Mouse (Mus musculus) midbrain, embryonic 13.5 days (tissue): ENCODE data around the gene Cadm1. TPM values are rescaled to one million over a fixed set of nuclear protein-coding genes. Genes with fewer than 3 reads are reported as not detected.

ENCODE experiments used
- ATAC-seq: fragments of 200-750 bp; cut with Nextera tagmentation; 2 replicates; pipeline ENCODE4 v1.8.0; 2017; ENCODE audit warnings: mild to moderate bottlenecking, moderate TSS enrichment, moderate library complexity
- H3K27ac ChIP-seq: fragments of 300-500 bp; sonication (generic); 2 replicates; pipeline ENCODE4 v1.5.1; 2015; ENCODE audit warnings: inconsistent platforms, mild to moderate bottlenecking, moderate library complexity
- H3K27me3 ChIP-seq: fragments of 300-500 bp; sonication (generic); 2 replicates; pipeline ENCODE4 v1.6.1; 2015; ENCODE audit warnings: mild to moderate bottlenecking, inconsistent platforms
- H3K36me3 ChIP-seq: fragments of 300-500 bp; sonication (generic); 2 replicates; pipeline ENCODE4 v1.6.1; 2015; ENCODE audit warnings: mild to moderate bottlenecking, inconsistent platforms
- H3K4me1 ChIP-seq: fragments of 300-500 bp; sonication (generic); replicated peaks from 2 replicates; pipeline ENCODE4 v1.6.1; 2015; ENCODE audit warnings: inconsistent platforms
- H3K4me2 ChIP-seq: fragments of 300-500 bp; sonication (generic); replicated peaks from 2 replicates; pipeline ENCODE4 v1.6.1; 2015; ENCODE audit warnings: moderate library complexity, mild to moderate bottlenecking, inconsistent platforms
- H3K4me3 ChIP-seq: fragments of 300-500 bp; sonication (generic); replicated peaks from 2 replicates; pipeline ENCODE4 v1.5.1; 2015; ENCODE audit warnings: mild to moderate bottlenecking, inconsistent platforms
- H3K9ac ChIP-seq: fragments of 300-500 bp; sonication (generic); replicated peaks from 2 replicates; pipeline ENCODE4 v1.6.1; 2015; ENCODE audit warnings: mild to moderate bottlenecking, inconsistent platforms
- H3K9me3 ChIP-seq: fragments of 300-500 bp; sonication (generic); 2 replicates; pipeline ENCODE4 v1.6.1; 2016; ENCODE audit warnings: mild to moderate bottlenecking, inconsistent platforms
- WGBS: fragments of 180-500 bp; shearing (Covaris S2); methylation state at CpG from one replicate; pipeline ENCODE4 v1.1.7; 2015; 5-methylcytosine and 5-hydroxymethylcytosine counted together
- polyA plus RNA-seq: library from polyadenylated mRNA; unstranded; fragments of >200 nt; fragmentation: Nextera tagmentation; extraction: Ambion mirVana; gene quantifications from 2 replicates; pipeline ENCODE4 v1.2.1, GENCODE M21; 2015

The Cadm1 gene
- polyA plus RNA-seq, 1 experiment from 2014 or later: 138 TPM

DNA sequence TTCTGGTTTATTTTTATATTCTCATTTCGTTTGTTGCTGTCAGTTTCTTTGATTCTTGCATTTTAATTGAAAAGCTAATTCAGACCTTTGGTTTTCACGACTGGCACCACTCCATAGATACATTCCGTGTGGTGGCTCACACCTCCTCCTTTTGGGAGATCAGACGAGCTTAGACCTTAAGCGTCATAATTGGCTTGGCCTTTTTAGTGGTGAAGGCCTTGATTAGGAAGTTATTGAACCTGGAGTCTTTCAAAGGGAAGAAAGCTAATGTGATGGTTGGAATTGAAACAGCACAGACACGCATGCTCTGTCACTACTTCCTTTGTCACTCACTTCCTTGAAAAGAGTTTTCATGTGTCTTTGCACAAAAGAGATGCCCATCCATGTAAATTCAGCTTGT lies 249.3 kb downstream of the Cadm1 start:
- Histone ChIP-seq H3K9me3 (no peaks in the 10 kb centered on the region), H3K27ac (no peak overlapping the region), H3K4me1 (peaks cover 27% of the 10 kb centered on the region), H3K9ac (no peak overlapping the region), H3K4me2 (no peak overlapping the region), H3K4me3 (no peak overlapping the region), H3K36me3 (no peaks in the 10 kb centered on the region), H3K27me3 (no peaks in the 10 kb centered on the region)
- WGBS: 50% methylated on average over 6 of the region's 6 CpGs
- ATAC-seq: no peak

DNA sequence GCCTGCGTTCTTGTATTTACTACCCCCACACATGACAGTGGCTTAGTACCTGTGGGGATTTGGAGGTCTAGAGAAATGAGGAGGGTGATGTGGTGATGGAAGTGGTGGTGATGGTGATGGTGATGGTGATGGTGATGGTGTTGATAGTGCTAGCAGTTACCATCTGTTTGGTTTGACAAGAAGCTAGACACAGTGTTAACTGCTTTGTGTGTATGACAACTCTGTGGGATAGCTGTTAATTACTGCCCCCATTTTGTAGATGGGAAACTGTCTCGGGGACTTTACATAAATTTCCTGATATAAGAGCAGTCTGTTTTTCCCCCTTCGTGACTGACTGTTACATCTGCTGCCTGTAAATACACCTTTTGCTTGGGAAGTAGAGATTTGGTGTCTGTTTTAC lies 256.7 kb downstream of the Cadm1 start:
- no peak overlapping the region for H3K4me3 ChIP-seq
- H3K27me3 ChIP-seq: no peaks in the 10 kb centered on the region
- H3K27ac ChIP-seq: no peak overlapping the region
- no peaks in the 10 kb centered on the region for H3K9me3 ChIP-seq
- no peak overlapping the region for H3K4me2 ChIP-seq
- no peak for ATAC-seq
- no peaks in the 10 kb centered on the region for H3K36me3 ChIP-seq
- WGBS: 84% methylated on average over 3 of the region's 3 CpGs
- H3K4me1 ChIP-seq: peaks cover 10% of the 10 kb centered on the region; the same call in 1 of the 2 replicates
- H3K9ac ChIP-seq: no peak overlapping the region

- Histone ChIP-seq H3K4me3 (no peak overlapping the region), H3K4me1 (peaks cover 7% of the 10 kb centered on the region), H3K9ac (no peak overlapping the region), H3K27me3 (no peaks in the 10 kb centered on the region), H3K9me3 (no peaks in the 10 kb centered on the region), H3K4me2 (no peak overlapping the region), H3K36me3 (peaks cover 18% of the 10 kb centered on the region), H3K27ac (no peak overlapping the region)
- ATAC-seq: no peak
- 82% methylated on average over 5 of the region's 5 CpGs for WGBS
Measured at GRCm38 (mm10) chr9:47798478-47798877, 268.5 kb downstream of the Cadm1 start.

- H3K27ac ChIP-seq: no peak overlapping the region
- H3K4me3 ChIP-seq: no peak overlapping the region
- no peaks in the 10 kb centered on the region for H3K27me3 ChIP-seq
- WGBS: 83% methylated on average over 4 of the region's 4 CpGs
- H3K9me3 ChIP-seq: no peaks in the 10 kb centered on the region
- no peak overlapping the region for H3K4me2 ChIP-seq
- no peak overlapping the region for H3K9ac ChIP-seq
- ATAC-seq: no peak
- peaks cover 29% of the 10 kb centered on the region for H3K4me1 ChIP-seq
- peaks cover 18% of the 10 kb centered on the region for H3K36me3 ChIP-seq
Measured at GRCm38 (mm10) chr9:47801242-47801641, 271.3 kb downstream of the Cadm1 start.

DNA sequence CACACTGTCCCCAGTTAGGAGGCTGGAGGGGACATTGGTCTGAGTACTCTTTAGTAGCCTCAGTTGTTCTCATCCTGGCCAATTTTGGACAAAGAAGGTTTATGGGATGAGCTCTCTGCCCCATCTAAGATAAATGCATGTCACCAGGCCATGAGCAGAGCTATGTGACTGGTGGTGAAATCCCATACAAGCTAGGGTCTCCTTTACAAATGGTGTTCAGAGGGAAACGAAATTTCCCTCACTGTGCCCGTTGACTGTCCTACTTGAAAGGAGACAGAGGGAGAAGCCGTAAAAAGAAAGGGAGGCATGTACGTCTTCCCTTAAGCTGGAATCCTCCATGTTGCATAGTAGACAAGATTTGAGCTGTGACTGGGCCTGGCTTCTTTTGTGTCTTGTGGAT lies 272.6 kb downstream of the Cadm1 start:
- H3K4me1 ChIP-seq: peaks cover 30% of the 10 kb centered on the region
- no peak overlapping the region for H3K9ac ChIP-seq
- no peak overlapping the region for H3K27ac ChIP-seq
- no peak overlapping the region for H3K4me3 ChIP-seq
- H3K9me3 ChIP-seq: no peaks in the 10 kb centered on the region
- no peaks in the 10 kb centered on the region for H3K27me3 ChIP-seq
- peaks cover 18% of the 10 kb centered on the region for H3K36me3 ChIP-seq
- no peak for ATAC-seq
- 72% methylated on average over 4 of the region's 4 CpGs for WGBS
- no peak overlapping the region for H3K4me2 ChIP-seq

DNA sequence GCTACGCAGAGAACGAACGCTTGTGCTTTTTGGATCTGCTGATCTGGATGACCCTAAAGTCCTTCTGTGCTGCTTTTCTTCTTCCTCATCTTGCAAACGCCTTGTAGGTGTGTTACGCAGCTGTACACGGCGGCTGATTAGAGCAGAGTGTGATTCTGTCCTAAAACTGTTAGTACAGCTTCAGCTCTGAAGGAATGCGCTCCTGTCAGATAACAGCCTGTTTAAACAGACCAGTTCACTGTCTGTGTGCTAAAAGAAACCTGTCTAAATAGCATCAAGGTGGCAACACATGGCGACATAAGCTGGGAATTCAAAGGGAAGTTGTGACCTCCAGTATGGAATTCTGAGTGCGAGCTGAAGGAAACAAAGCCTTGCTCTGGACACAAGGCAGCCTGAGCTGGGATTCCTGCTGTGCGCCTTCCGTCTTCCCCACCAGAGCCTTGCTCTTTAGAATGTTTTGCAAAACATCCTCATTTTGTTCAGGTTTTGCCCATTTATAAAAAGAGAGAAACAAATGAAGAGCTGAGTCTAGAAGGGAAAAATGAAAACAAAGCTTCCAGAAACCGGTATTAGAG lies 273.6 kb downstream of the Cadm1 start:
- Histone ChIP-seq H3K36me3 (peaks cover 18% of the 10 kb centered on the region), H3K9me3 (no peaks in the 10 kb centered on the region), H3K4me3 (no peak overlapping the region), H3K27me3 (no peaks in the 10 kb centered on the region), H3K9ac (0 out of 2 replicates have a peak overlapping the region, but pooled peaks have one; percentile 7), H3K4me2 (no peak overlapping the region), H3K4me1 (peaks cover 30% of the 10 kb centered on the region), H3K27ac (0 out of 2 replicates have a peak overlapping the region, but pooled peaks have one; percentile 17)
- WGBS: 42% methylated on average over 13 of the region's 13 CpGs
- ATAC-seq: no peak

DNA sequence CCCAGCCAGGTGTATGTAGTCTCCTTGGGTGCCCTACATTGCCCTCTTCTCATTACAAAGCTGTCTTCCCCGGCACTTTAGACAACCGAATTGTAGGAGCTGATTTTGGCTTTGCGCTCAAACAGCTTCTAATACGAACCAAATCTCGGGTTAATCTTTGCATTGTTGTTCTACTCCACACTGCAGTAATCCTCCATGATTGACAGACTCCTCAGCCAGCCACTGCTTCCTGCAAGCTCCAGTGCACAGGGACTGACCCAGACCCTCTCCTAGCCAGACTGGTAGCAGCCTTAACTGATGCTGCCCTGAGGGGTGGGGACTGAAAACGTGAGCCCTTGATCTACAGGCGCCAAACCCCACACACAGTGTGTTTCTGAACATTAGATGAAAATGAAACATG lies 275.7 kb downstream of the Cadm1 start:
- no peaks in the 10 kb centered on the region for H3K9me3 ChIP-seq
- WGBS: 15% methylated on average over 7 of the region's 7 CpGs
- no peak overlapping the region for H3K4me2 ChIP-seq
- H3K27ac ChIP-seq: no peak overlapping the region
- H3K36me3 ChIP-seq: peaks cover 9% of the 10 kb centered on the region; the same call in 1 of the 2 replicates
- H3K4me3 ChIP-seq: no peak overlapping the region
- H3K27me3 ChIP-seq: no peaks in the 10 kb centered on the region
- ATAC-seq: peak; percentile 77
- H3K9ac ChIP-seq: no peak overlapping the region
- peaks cover 30% of the 10 kb centered on the region for H3K4me1 ChIP-seq

- Histone ChIP-seq H3K9me3 (no peaks in the 10 kb centered on the region), H3K27ac (no peak overlapping the region; the same call in 1 of the 2 replicates), H3K27me3 (no peaks in the 10 kb centered on the region), H3K4me1 (peaks cover 39% of the 10 kb centered on the region), H3K4me2 (no peak overlapping the region), H3K4me3 (no peak overlapping the region), H3K9ac (no peak overlapping the region), H3K36me3 (0 out of 2 replicates have a peak, but pooled peaks cover 5% of the 10 kb centered on the region)
- no peak for ATAC-seq
- 36% methylated on average over 4 of the region's 4 CpGs for WGBS
Measured at GRCm38 (mm10) chr9:47825668-47826067, 295.7 kb downstream of the Cadm1 start.

DNA sequence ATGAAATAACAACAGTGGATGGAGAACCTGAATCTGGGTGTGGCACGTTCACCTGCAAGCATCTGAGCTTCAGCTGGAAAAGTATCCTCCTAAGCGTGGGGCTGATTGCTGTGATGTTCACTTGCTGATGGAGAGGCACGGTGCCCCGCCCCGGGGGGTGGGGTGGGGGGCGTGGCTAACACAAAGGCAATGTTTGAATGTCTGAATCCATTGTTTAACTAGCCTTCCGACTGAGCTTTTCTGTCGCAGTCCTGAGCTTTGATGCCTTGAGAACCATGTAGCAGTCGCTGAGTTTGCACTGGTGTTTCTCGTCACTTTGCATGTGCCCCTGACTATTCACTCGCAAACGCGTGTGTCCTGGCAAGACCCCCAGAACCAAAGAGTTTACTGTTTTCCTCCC lies 298.8 kb downstream of the Cadm1 start:
- ATAC-seq: peak; percentile 30; the same call in 1 of the 2 replicates
- Histone ChIP-seq H3K4me3 (peak overlapping the region; percentile 24), H3K27ac (0 out of 2 replicates have a peak overlapping the region, but pooled peaks have one; percentile 25), H3K4me1 (peaks cover 39% of the 10 kb centered on the region), H3K9me3 (no peaks in the 10 kb centered on the region), H3K36me3 (0 out of 2 replicates have a peak, but pooled peaks cover 4% of the 10 kb centered on the region), H3K27me3 (peaks cover 6% of the 10 kb centered on the region; the same call in 1 of the 2 replicates), H3K4me2 (peak overlapping the region; percentile 40), H3K9ac (peak overlapping the region; percentile 11)
- 4% methylated on average over 13 of the region's 13 CpGs for WGBS

DNA sequence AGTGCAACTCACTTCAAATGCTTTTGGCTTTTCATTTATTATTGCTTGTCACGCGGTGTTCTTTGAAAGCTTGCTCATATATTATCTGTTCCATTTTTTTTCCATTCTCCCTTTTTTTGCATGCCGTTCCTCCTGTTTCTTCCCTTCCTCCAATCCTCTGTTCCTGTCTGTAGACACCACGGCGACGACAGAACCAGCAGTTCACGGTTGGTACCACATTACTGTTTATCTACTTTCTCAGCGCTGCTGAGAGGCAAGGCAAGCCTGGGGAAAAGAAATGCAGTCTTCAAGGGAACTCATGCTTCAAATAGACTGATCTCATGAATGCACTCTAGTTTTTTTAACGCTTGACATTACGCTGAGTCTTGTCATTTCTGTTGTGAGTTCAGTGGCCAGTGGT lies 299.2 kb downstream of the Cadm1 start:
- peak overlapping the region; percentile 40 for H3K4me2 ChIP-seq
- H3K9ac ChIP-seq: peak overlapping the region; percentile 11
- peak overlapping the region; percentile 24 for H3K4me3 ChIP-seq
- peak overlapping the region; percentile 25; the same call in 1 of the 2 replicates for H3K27ac ChIP-seq
- H3K36me3 ChIP-seq: 0 out of 2 replicates have a peak, but pooled peaks cover 4% of the 10 kb centered on the region
- no peaks in the 10 kb centered on the region for H3K9me3 ChIP-seq
- peaks cover 6% of the 10 kb centered on the region; the same call in 1 of the 2 replicates for H3K27me3 ChIP-seq
- H3K4me1 ChIP-seq: peaks cover 39% of the 10 kb centered on the region
- ATAC-seq: no peak
- 24% methylated on average over 10 of the region's 10 CpGs for WGBS

- ATAC-seq: no peak
- no peak overlapping the region for H3K4me3 ChIP-seq
- H3K4me1 ChIP-seq: peaks cover 39% of the 10 kb centered on the region
- H3K36me3 ChIP-seq: 0 out of 2 replicates have a peak, but pooled peaks cover 1% of the 10 kb centered on the region
- H3K27ac ChIP-seq: no peak overlapping the region
- peaks cover 6% of the 10 kb centered on the region; the same call in 1 of the 2 replicates for H3K27me3 ChIP-seq
- 43% methylated on average over 4 of the region's 4 CpGs for WGBS
- H3K4me2 ChIP-seq: 0 out of 2 replicates have a peak overlapping the region, but pooled peaks have one; percentile 40
- no peaks in the 10 kb centered on the region for H3K9me3 ChIP-seq
- no peak overlapping the region for H3K9ac ChIP-seq
Measured at GRCm38 (mm10) chr9:47829846-47830245, 299.9 kb downstream of the Cadm1 start.

- Histone ChIP-seq H3K4me3 (no peak overlapping the region), H3K36me3 (no peaks in the 10 kb centered on the region), H3K27me3 (peaks cover 6% of the 10 kb centered on the region; the same call in 1 of the 2 replicates), H3K9ac (no peak overlapping the region), H3K27ac (no peak overlapping the region), H3K9me3 (no peaks in the 10 kb centered on the region), H3K4me2 (no peak overlapping the region), H3K4me1 (peaks cover 28% of the 10 kb centered on the region)
- 63% methylated on average over 4 of the region's 4 CpGs for WGBS
- no peak for ATAC-seq
Measured at GRCm38 (mm10) chr9:47831412-47831811, 301.4 kb downstream of the Cadm1 start.
